Mouse (Mus musculus) T-cell, adult 2 months (primary cell): ENCODE measurements around the gene Slc35b3.

Experiments
- DNase-seq: peaks from one replicate; pipeline ENCODE4 v3.0.0; 2022; ENCODE audit warnings: low spot score

The Slc35b3 gene

DNA sequence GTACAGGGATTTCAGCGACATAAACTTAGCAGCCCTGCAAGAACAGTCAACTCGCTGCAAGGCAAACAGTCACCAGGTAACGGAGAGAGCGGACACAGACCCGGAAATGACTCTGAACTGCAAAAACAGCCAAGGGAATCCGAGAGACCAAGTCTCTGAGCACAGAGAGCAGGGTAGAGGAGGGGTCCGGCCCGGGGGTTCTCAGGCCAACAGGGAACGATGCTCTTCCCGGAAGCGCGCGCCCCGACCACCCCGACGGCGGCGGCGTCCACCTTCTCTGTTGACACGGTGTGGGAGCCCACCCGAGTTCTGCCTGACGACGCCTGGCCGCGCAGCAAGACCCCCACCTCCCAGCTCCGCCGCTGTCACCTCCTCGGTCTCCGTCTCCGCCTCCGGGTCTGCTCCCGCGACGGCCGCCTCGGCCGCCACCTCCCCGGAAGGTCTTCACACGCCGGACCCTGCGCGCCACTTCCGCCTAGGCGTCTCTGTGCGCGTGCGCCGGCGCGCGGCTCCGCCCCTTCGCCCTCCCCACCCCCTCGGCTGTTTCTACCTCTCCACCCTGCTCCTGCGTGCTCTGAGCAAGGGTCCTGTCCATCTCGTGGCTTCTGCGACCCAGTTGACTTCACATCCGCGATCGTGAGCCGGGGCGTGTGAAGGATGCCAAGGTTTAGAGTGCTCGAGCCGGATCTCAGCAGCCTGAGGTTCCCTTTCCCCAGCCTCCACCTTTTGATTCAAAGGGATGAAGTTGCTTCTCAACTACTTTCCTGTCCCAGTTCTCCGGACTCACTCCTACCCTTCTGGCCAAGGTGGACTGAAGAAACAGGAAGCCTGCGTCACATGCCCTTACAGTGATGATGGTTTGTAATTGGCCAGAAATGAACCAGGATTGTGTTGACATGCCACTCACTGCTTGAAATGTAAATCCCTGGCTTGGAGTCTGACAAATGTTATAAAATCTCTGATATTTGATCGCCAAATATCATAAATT, at the start of gene Slc35b3:
Gene Slc35b3 (minus strand): TSS at position 813 of the 988 bp plus-strand sequence.
- peak; percentile 82 for DNase-seq

DNA sequence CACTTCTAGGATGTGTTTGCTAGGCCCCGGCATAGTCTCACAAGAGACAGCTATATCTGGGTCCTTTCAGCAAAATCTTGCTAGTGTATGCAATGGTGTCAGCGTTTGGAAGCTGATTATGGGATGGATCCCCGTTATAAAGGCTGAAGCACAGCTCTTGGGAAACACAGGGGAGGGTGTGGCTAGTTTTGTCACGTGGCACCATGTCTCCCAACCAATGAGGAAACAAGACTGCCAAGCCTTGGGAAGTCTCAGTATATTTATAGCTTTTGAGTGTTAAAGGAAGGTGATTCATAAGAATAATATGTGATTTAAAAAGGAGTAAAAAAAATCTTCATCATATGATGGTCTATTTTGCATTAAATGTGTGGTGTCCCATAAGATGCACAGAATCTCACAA, 49.6 kb upstream of the Slc35b3 start:
- DNase-seq, result no peak

DNA sequence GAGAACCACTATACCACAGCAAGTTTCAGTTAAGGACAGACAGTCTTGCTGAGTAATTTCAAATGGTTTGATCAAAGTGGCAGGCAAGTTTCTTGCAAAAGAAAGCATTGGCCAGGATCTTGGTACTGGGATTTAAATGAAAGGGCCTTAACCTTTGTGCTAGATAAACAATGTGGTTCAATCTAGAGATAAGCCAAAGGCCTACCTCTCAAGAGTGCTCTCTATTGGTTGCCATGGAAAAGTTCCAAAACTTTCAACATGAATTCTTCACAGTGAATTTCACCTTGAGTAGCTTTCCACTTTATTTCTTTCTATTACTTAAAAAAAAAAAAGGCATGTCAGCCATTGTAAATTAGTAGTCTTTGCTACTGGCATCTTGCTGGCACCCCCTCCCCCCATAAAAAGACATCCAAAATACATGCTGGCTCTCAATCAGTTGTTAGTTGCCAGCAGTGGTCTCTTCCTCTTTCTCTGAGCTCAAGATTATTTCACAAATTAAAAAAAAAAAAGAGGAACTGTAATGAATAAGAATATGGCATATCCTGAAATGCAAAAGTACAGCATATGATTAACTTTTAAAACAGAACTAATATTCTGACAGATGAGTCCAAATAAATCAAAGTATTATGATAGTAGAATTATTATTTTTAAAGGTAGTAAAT, 42.6 kb upstream of the Slc35b3 start:
- DNase-seq, result no peak

DNA sequence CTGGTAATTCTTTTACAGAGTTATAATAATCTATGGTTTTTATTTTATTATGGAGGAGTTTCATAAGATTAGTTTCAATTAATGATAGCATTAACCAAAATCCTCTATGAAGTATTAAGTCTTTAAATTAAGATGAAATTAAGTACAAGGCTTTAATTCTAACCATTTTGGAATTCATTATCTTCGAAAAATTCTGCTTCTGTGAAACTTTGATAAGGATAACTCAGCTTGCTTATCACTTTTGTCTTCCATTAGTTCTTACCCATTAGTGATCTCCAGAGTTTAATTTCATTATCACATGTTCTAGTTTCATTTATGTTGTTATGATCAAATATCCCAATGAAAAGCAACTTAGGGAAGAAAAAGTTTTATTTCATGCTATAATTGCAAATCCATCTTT, 41.7 kb upstream of the Slc35b3 start:
- no peak for DNase-seq

DNA sequence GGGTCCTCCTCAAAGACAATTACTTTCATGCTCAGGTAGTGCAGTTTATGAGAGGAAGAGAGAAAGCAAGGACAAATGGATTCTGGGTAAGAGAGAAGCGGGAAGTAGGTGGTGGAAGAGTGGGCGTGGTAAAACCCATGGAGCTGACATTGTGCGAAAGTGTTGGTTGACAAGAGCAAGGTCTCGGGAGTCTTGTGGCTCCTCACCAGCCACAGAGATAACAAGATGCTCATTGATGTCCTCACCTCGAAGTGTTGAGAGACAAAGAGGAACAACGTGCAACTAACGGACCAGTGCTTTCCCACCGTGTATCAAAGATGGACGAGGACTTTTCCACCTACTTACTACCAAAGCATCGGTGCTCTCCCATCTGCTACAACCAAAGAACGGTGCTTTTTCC, 40.8 kb upstream of the Slc35b3 start:
- no peak for DNase-seq

DNA sequence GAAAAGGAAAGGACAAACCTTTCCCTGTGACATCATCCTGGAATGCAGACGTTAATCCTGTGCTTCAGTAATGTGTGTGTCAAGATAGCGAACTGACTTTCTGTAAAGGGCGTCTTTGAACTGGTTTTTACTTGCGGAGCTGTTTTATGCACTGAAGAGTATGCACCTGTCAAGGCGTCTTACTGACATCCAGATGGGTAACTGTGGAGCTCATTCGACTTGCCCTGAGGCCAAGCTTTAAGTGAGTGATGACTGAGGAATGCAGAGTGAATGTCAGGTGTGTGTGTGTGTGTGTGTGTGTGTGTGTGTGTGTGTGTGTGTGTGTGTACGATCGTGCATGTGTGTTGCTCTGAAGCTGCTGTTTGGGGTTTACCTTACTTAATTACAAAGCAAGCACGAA, 38.3 kb upstream of the Slc35b3 start:
- no peak for DNase-seq

DNA sequence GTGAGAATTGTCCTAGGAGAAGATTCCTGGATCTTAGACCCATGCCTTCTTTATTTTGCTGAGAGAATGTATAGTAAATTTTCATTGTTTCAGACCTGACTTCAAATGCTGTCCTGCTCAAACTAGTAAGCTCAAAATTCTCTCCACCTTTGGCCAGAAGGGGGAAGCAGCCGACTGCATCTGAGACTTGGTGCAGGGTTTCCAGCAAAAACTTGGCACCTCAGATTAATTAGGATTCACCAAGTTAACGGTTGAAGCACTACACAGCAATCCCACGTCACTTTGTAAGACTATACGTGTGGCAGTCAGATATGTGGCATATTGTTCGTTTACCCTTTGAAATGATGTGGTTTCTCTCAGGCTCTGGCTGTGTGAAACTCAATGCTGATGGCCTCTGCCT, 31.9 kb upstream of the Slc35b3 start:
- DNase-seq, result no peak

DNA sequence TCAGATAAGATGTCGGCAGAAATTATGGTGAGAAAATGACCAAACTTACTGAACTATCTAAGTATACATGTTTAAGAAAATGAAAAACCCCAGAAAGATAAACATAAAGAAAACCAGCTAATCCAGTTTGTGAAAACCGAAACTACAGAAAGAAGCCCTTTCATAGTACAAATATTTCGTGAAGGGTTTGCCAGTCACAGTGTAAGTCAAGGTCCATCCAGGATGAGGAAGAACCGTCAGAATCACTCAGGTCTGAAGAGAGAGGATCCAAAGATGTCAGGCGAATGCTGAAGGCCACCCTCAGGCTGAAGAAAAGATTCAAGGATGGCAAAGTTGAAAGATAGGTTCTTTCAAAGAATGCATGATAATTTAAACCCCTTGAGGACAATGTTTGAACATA, 23.1 kb upstream of the Slc35b3 start:
- no peak for DNase-seq

DNA sequence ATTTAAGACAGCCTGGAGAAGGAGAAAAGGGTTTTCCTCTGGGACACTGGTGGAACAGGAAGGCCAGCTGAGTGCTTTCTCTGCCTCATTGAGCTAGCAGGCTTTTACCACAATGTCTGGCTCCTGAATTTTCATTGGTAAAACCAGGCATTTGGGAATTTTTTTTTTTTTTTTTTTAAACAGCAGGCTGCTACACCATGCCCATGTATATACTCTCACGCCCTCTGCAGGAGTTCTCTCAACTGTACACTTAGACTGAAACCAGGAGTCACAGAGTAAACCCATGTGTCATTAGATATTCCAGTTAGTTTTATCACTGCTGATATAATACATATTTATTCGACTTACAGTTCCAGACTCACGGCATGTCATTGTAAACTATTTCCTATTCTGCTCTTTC, 20.2 kb upstream of the Slc35b3 start:
- no peak for DNase-seq

DNA sequence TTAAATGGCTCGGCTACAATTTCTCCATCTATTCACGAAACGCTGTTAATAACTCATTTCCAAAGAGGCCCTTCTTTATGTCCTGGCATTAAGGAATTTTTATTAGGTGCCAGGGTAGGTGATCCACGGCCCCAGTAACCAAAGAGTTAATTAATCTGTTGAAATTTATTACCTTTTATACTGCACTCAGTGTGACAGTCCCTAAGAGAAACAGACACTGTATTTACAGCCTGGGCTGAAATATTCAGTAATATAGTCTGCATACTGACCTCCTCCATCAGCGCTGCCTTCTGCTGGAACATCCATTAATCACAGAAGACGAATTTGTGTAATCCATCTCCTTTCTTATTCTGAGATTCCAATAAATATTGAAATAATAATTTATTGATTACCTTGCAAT, 16.3 kb upstream of the Slc35b3 start:
- no peak for DNase-seq

DNA sequence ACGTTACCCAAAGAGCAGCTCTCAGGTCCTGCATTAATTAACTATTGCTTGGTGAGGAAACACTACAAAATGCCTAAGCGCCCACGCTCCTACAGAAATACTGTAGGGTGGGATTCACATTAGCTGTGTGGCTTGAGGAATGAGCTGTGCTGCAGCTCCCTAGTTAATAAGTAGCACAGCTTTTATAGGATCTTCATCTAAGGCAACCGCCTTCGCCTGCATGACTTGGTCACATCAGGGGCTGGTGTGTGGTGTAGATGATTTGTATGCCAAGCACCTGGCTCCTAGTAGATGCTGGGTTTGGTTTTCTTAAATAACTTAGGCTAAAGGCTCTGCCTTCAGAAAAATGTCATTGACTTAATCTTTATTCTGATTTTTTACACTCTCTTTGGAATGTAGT, 15.2 kb upstream of the Slc35b3 start:
- DNase-seq, result no peak

DNA sequence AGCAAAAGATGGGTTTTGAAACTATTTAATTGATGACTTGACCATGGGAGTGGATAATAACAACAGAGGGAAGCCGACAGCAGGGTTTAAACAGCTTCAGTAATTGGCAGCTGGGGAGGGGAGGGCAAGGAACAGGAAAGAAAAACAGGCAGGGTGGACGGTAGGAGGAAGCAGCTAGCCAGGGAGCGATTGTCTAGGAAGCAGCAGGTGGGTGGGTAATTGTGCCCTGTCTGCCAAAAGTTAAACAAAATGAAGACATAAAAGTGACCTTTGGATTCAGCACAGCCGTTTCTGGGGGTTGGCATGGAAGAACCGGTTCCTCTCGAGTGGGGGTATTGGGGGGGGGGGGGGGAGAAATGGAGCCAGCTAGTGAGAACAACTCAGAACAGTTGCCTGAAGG, 11.9 kb upstream of the Slc35b3 start:
- no peak for DNase-seq

DNA sequence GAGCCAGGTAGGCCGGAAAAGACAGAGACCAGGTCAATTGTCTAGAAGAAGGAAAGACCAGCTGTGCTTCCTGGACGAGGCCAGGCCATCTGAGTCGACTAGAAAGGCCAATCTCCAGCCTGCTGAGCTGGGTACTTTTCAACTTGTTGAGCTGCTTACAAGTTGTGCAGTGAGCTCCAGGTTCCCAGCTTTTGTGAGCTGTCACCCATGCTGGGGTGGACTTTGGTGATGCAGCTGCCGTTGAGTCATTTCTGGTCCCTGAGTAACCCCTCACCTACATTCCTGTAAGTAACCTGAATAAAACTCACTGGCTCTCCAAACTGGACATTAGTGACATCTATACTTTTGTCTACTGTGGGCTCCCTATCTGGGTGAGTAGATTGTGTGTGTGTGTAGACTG, 10.4 kb upstream of the Slc35b3 start:
- no peak for DNase-seq

DNA sequence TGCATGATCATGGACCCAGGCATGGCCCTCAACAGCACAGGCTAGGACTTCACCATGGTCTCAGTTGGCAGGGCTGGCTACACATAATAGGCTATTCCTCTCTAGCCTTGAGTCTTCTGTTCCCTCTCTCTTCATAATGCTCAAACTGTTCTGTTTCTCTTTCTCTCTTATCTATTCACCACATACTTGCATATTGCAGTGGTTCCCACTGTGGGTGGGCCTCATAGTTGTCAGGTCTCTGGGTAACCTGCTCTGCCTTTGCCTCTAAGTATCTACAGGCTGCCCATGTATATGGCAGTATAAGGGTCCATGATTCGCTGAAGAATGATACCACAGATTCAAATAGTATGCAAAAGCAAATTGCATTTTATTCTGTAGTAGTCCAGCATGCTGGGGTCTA, 6.8 kb upstream of the Slc35b3 start:
- DNase-seq, result no peak

DNA sequence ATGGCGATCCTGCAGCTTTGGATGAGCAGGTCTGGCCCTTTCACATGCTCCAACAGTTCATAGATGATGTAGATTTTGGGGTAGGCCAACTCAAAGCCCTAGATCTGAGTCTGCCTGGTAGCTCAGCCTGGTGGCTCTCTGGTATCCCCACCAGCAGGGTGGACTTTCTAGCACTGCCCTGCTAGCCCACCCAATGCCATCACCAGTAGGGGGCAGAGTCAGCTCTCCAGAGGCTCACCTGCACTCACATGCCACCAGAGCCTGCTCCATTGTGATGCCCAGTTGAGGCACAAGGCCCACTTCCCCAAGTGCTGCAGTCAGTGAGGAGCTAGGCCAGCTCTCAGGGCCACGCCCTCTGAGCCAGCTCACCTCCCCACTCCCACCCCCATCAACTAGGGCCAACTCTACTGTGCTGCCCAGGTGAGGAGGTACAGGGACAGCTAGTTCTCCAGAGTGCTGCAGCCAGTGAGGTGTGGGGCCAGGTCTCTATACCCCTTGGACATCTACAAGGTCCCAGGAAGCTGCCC, 6.3 kb upstream of the Slc35b3 start:
- DNase-seq, result no peak

DNA sequence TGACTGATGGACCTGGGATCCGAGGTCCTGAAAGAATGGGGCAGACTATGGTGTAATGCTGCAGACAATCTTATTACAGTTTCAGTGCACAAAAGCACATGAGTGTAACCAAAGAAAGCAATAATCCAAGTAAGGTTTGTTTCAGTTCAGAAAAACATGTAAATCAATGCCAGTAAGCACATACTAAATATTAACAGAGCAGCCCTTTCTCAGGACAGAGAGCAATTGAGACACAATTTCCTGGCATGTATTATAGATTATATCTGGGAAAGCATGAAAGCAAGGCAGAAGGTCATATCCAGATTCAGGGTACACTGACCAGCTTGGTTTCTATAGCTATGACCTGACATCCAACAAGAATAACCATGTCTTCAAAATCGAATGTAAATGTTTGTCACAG, 2.1 kb upstream of the Slc35b3 start:
- DNase-seq, result no peak

DNA sequence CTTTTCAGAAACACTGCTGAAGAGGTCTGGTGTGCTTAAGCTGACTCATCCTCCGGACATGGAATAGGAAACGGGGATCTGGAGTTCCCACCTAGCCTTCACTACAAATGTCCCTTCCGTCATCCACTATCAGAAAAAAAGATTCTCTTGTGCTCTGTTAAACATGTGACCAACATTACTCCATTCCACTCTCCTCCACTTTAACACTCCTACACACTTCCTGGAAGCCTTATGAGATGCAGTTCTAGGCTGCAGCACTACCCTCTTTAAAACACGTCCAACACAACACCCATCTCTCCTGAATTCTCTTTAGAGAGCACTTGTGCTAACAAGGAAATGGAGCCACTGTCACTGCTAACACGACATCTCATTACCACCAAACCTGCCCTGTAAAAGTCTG, 2.6 kb downstream of the Slc35b3 start:
- DNase-seq, result no peak

DNA sequence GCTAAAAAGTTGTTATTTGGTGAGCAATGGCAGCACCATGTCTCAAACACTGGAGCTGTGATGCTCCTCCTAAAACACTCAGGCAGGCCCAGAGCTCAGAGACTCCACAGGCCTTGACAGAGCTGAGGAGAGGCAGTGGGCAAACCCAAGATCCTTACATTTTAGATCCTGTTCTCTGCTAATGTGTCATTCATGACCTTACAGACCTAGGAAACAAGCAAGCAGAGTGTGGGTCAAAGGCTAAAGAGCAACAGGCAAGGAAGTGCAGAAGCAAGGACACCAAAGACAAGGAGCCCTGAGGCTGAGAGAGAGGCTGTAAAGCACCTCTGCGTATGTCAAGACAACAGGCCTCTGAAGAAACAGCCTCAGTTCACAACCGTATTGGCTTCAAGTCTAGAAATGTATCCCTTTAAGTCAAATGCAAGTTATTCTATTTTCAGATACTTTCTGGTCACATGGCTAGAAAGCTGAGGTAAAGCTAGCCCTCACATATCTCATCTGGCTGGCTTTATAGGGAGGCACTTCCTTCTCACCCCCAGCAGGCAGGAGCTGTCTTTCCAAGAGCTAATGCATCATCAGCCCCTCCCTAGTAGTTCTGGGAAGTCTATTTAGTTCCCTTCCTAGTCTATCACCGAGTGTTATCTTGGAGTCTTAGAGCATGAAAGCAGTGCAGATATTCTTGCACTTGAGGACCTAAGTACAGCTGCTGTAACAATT, 14.2 kb downstream of the Slc35b3 start:
- DNase-seq, result no peak

DNA sequence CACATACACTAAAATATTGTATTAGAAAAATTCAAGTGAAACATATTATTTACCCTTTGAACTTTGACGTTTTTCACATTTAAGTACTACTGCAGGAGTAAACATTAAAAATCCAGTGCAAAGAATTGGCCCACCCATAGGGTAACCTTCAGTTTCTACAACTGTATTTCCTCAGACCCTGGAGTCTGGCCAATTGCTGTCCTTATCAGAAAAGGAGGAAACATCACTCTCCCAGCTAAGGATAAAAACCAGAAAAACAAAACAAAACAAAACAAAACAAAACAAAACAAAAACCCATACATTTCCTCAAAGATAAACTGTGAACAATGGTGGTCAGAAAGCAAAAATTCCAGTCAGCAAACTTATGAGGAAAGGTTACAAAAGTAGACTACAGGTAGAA, 14.9 kb downstream of the Slc35b3 start:
- no peak for DNase-seq

DNA sequence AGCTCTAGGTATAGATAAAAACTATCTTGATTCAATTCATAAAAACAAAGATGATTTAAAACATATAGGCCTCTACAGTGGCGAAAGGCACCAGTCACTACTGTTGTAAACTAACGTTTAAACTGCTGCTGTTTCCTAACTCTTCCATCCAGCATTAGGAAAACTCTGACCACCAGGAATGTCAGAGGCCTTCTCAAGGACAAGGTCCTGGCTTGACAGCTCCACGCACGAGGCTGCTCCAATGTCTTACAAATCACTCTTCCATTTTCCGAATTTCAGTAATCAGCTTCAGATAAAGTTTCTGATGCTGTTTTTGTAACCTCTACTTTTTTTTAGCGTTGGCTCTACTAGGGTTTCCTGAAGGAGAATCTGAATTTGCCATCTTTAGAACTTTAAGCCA, 15.7 kb downstream of the Slc35b3 start:
- DNase-seq, result no peak

DNA sequence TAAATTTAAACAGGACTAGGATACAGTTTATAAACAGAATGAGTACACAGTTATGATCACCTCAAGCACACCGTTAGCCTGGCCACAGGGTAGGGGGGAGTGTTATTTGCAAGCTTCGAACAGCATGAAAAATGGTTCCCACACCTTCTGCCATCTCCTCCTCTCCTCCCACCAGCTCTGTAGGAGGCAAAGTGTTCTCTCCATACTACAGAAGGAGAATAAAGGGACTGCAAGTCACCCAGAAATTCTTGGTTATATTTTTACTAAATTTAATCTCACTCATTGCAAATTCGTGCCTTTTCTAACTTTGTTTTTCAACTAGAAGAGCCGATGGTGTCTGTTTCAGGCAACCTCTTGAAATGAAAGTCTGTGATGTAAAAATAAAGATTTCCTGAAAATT, 18.9 kb downstream of the Slc35b3 start:
- DNase-seq, result no peak

DNA sequence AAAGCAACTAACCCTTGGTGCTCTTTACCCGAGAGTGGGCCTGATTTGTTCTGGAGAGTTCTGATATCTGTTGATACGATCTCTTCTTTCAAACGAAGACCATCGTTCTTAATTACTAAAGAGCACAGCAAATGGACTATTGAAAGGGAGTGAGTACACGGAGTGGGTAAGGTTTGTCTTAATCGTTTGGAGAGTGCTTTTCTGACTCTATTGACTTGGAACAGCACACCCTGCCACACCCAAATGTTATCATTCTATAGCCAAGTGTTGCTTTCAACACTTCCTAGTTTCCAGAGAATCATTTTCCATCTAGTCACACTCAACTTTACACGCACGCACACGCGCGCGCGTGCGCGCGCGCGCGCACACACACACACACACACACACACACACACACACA, 19.4 kb downstream of the Slc35b3 start:
- DNase-seq, result no peak

DNA sequence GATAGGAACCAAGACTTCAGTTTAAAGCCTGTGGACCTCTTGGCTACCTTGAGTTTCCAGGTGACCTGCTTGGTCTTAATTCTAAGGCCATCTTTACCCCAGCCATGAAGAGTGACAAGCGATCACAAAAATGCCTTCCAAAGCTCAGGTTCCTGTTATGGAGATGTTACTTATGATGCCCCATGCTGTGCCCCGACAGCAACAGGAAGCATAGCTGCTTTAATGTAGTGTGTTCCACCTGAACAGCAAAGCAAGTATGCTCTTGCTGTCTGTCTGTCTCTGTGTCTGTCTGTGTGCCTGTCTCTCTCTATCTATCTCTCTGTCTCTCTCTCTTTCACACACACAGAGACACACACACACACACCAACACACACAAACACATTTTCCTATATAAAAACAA, 22.2 kb downstream of the Slc35b3 start:
- peak; percentile 34 for DNase-seq
